ENCODE assay signal across 19 mouse cellular contexts in the genomic region with DNA sequence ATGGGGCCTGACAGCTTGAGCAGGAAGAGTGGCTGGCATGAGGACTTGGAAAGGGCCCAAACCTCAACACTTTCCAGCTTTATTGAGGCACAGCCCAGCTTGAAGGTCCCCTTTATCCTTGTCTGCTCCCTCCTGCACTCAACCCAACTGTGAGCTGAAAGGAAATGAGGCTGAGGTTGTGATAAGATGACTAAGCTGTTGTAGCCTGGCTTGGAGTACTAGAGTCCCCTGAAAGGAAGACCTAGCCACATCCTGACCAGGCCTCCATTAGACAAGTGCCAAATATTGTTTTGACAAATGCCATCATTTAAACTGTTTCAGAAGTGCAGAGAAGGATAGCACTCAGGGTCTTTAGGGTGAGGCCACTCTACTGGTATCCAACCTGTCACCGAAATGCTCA. TPM values are rescaled to one million over a fixed set of nuclear protein-coding genes. Genes with fewer than 3 reads are reported as not detected.
A peak's percentile ranks its signal among the peaks of the same experiment; 100 is the strongest.
DNase-seq lines count a peak whose midpoint lies in the region; ATAC-seq lines count a peak whose summit lies in the region.
"Had no signal": no experiment of that assay in that cellular context is flagged by ENCODE, and none has a peak within 500 bp of the region (broad histone marks: within the 10 kb centered on the region; RNA-seq: fewer than 3 reads in every experiment).

No protein-coding gene starts in this region.

- peak; percentile 36 to 59; a peak in 2 of 4 replicates for ATAC-seq in hematopoietic stem cell, adult 5-6 weeks (replicated peaks in 1 of 2; ENCODE audit: insufficient read depth in 1 of 2, low FRiP score in 2 of 2, low TSS enrichment in 1 of 2, low read depth in 1 of 2, poor library complexity in 2 of 2, severe bottlenecking in 2 of 2)
- ATAC-seq: CD4-positive, CD25-positive, alpha-beta regulatory T cell, adult 4 months; forebrain, embryonic 14.5 days had no signal

- DNase-seq in 3134 (ENCODE audit: extremely low read depth, insufficient read length, low spot score): peak; percentile 59
- peak; percentile 32 for DNase-seq in 3T3-L1 (ENCODE audit: low read depth, low spot score)
- peak; percentile 69 for DNase-seq in Muller cell, postnatal 12 days (ENCODE audit: inconsistent ontology term)
- DNase-seq in kidney, postnatal 10 days: no peak
- DNase-seq in embryo, embryonic 11 days: no peak
- no peak for DNase-seq in retina, embryonic 14.5 days (ENCODE audit: low spot score)
- DNase-seq: adrenal gland, adult 2 months; adrenal gland, postnatal 10 days; adrenal gland, postnatal 36 days; B cell, adult 2 months; cerebellum, adult 11-12 months; cerebellum, adult 2 months; cerebellum, adult 9-10 months; cerebellum, postnatal 25 days had no signal

RNA-seq across cellular contexts. Expression of gene Ang4, which starts 4.4 kb away (rescaled TPM):
- total RNA-seq in hematopoietic stem cell, adult 5-6 weeks (2017): not detected in 2 replicates
- total RNA-seq: adrenal gland, adult 2 months; adrenal gland, postnatal 10 days; CH12.LX had no signal

RNA-seq across cellular contexts. Expression of gene AY358078, which starts 22.1 kb away (rescaled TPM):
- total RNA-seq in hematopoietic stem cell, adult 5-6 weeks (2017): not detected in 2 replicates
- total RNA-seq: adrenal gland, adult 2 months; adrenal gland, postnatal 10 days; adrenal gland, postnatal 36 days; G1E had no signal

Comparison
In these comparisons a context has a peak if more than half of its experiments do, and no peak if none do; other contexts are left out.
1. DNase-seq: peak in 3134 (single experiment), 3T3-L1 (single experiment) and Muller cell, postnatal 12 days (single experiment); none in kidney, postnatal 10 days (single experiment), embryo, embryonic 11 days (single experiment) and retina, embryonic 14.5 days (single experiment).